In genomic region chr19:42035456-42036248, GRCm38 (mm10) we compare ENCODE assay signal across 8 mouse cellular contexts. TPM values are rescaled to one million over a fixed set of nuclear protein-coding genes. Genes with fewer than 3 reads are reported as not detected.
DNase-seq lines count a peak whose midpoint lies in the region; ATAC-seq and TF ChIP-seq lines count a peak whose summit lies in the region.

Ankrd2 (plus strand) TSS chr19:42036000.

- TF ChIP-seq POLR2A in bone marrow macrophage, adult 2 months (IDR thresholded peaks at IDR 0.05; ENCODE audit: borderline replicate concordance, low read depth, low read length), result no peak
- no peak for TF ChIP-seq POLR2A in embryonic fibroblast, embryonic 13.5 days (IDR thresholded peaks at IDR 0.05; ENCODE audit: low read depth, low read length)

- peaks cover 27% of the 10 kb centered on the region for H3K36me3 ChIP-seq in heart, embryonic 13.5 days
- H3K36me3 ChIP-seq in liver, embryonic 11.5 days (ENCODE audit: control insufficient read depth, insufficient read depth, low read length), result no peaks in the 10 kb centered on the region
- peaks cover 6% of the 10 kb centered on the region; the same call in 1 of the 2 replicates for H3K36me3 ChIP-seq in stomach, embryonic 14.5 days (ENCODE audit: control insufficient read depth, insufficient read depth, low read length)

- peak; percentile 52; the same call in 1 of the 2 replicates for TF ChIP-seq CTCF in bone marrow macrophage, adult 2 months (IDR thresholded peaks at IDR 0.05; ENCODE audit: low read depth, low read length)
- TF ChIP-seq CTCF in embryonic fibroblast, embryonic 13.5 days (IDR thresholded peaks at IDR 0.05; ENCODE audit: borderline replicate concordance, insufficient read depth, low read length), result peak; percentile 84

- no peak within 1 kb of the TSS for H3K4me2 ChIP-seq in heart, embryonic 13.5 days
- H3K4me2 ChIP-seq in liver, embryonic 11.5 days, result no peak within 1 kb of the TSS
- H3K4me2 ChIP-seq in stomach, embryonic 14.5 days (replicated peaks; ENCODE audit: low read depth, low read length), result no peak within 1 kb of the TSS

- no peak within 1 kb of the TSS for H3K27ac ChIP-seq in bone marrow macrophage, adult 2 months (ENCODE audit: insufficient read depth, low read depth, low read length)
- H3K27ac ChIP-seq in embryonic fibroblast, embryonic 13.5 days (ENCODE audit: insufficient read depth, low read length), result peak within 1 kb of the TSS; percentile 19; the same call in 1 of the 2 replicates
- no peak within 1 kb of the TSS for H3K27ac ChIP-seq in heart, embryonic 13.5 days (replicated peaks)
- H3K27ac ChIP-seq in liver, embryonic 11.5 days (ENCODE audit: low read depth, low read length), result no peak within 1 kb of the TSS
- H3K27ac ChIP-seq in stomach, embryonic 14.5 days (ENCODE audit: low read length), result no peak within 1 kb of the TSS

- H3K27me3 ChIP-seq in heart, embryonic 13.5 days (replicated peaks), result peaks cover 21% of the 10 kb centered on the region
- peaks cover 9% of the 10 kb centered on the region; the same call in 1 of the 2 replicates for H3K27me3 ChIP-seq in liver, embryonic 11.5 days (replicated peaks; ENCODE audit: control insufficient read depth, insufficient read depth, low read length)
- no peaks in the 10 kb centered on the region for H3K27me3 ChIP-seq in stomach, embryonic 14.5 days (ENCODE audit: control insufficient read depth, insufficient read depth, low read length)

- H3K4me3 ChIP-seq in bone marrow macrophage, adult 2 months (ENCODE audit: insufficient read depth, low read length), result no peak within 1 kb of the TSS
- no peak within 1 kb of the TSS for H3K4me3 ChIP-seq in embryonic fibroblast, embryonic 13.5 days (ENCODE audit: insufficient read depth, low read length)
- H3K4me3 ChIP-seq in heart, embryonic 13.5 days, result no peak within 1 kb of the TSS
- H3K4me3 ChIP-seq in liver, embryonic 11.5 days (ENCODE audit: low read depth, low read length), result no peak within 1 kb of the TSS
- H3K4me3 ChIP-seq in stomach, embryonic 14.5 days (ENCODE audit: low read depth, low read length), result no peak within 1 kb of the TSS

- ATAC-seq in heart, embryonic 13.5 days (ENCODE audit: extremely low read depth, insufficient number of reproducible peaks, low FRiP score, low TSS enrichment), result 0 out of 2 replicates have a peak, but pooled peaks have one; percentile 34
- peak; percentile 48 for ATAC-seq in liver, embryonic 11.5 days (replicated peaks; ENCODE audit: low FRiP score)
- ATAC-seq in stomach, embryonic 14.5 days (ENCODE audit: insufficient number of reproducible peaks, insufficient read depth, low FRiP score, low read depth), result peak; percentile 77; the same call in 1 of the 2 replicates

- peaks cover 12% of the 10 kb centered on the region for H3K4me1 ChIP-seq in bone marrow macrophage, adult 2 months (ENCODE audit: control insufficient read depth, insufficient read depth, low read length)
- H3K4me1 ChIP-seq in embryonic fibroblast, embryonic 13.5 days (ENCODE audit: control insufficient read depth, insufficient read depth, low read length), result peaks cover 5% of the 10 kb centered on the region
- peaks cover 24% of the 10 kb centered on the region for H3K4me1 ChIP-seq in heart, embryonic 13.5 days
- H3K4me1 ChIP-seq in liver, embryonic 11.5 days (replicated peaks; ENCODE audit: control insufficient read depth, insufficient read depth, low read length), result peaks cover 6% of the 10 kb centered on the region; the same call in 1 of the 2 replicates
- H3K4me1 ChIP-seq in stomach, embryonic 14.5 days (ENCODE audit: control insufficient read depth, insufficient read depth, low read length), result 0 out of 2 replicates have a peak, but pooled peaks cover 3% of the 10 kb centered on the region

- H3K9ac ChIP-seq in heart, embryonic 13.5 days, result no peak within 1 kb of the TSS
- no peak within 1 kb of the TSS for H3K9ac ChIP-seq in liver, embryonic 11.5 days (ENCODE audit: low read depth, low read length)
- no peak within 1 kb of the TSS for H3K9ac ChIP-seq in stomach, embryonic 14.5 days (replicated peaks; ENCODE audit: low read depth, low read length)

- 62% methylated on average over 19 of the region's 19 CpGs for WGBS in heart, embryonic 13.5 days
- 64% methylated on average over 19 of the region's 19 CpGs for WGBS in liver, embryonic 11.5 days
- WGBS in stomach, embryonic 14.5 days, result 64% methylated on average over 19 of the region's 19 CpGs

- DNase-seq in B cell, adult 2 months, result peak; percentile 77 to 80
- DNase-seq in kidney, postnatal 10 days, result peak; percentile 93
- peak; percentile 73 for DNase-seq in liver, embryonic 11.5 days (ENCODE audit: low spot score)
- peak; percentile 54 to 72 for DNase-seq in natural killer cell, adult 2 months (ENCODE audit: low spot score in 2 of 2)

- H3K9me3 ChIP-seq in heart, embryonic 13.5 days, result no peaks in the 10 kb centered on the region
- H3K9me3 ChIP-seq in liver, embryonic 11.5 days (ENCODE audit: control insufficient read depth, low read length), result no peaks in the 10 kb centered on the region
- H3K9me3 ChIP-seq in stomach, embryonic 14.5 days (ENCODE audit: control insufficient read depth, low read depth, low read length), result no peaks in the 10 kb centered on the region

RNA-seq across cellular contexts. Expression of gene Ankrd2, which starts in this region (rescaled TPM):
- not detected in 2 replicates for polyA plus RNA-seq in bone marrow macrophage, adult 2 months (2012; ENCODE audit: insufficient read depth, insufficient read length, missing spikeins)
- polyA plus RNA-seq in embryonic fibroblast, embryonic 13.5 days (2011; ENCODE audit: insufficient read length, low read depth, missing spikeins), result not detected in 2 replicates
- not detected in 2 replicates for polyA plus RNA-seq in heart, embryonic 13.5 days (2015; fragmentation: Nextera tagmentation; extraction: Ambion mirVana)
- polyA plus RNA-seq in liver, embryonic 11.5 days (2014; fragmentation: Nextera tagmentation; extraction: Ambion mirVana), result not detected in 2 replicates
- 0.30 TPM in 1 of 2 replicates, not detected in the other for polyA plus RNA-seq in stomach, embryonic 14.5 days (2014; fragmentation: Nextera tagmentation; extraction: Ambion mirVana)

Comparison
In these comparisons a context has a peak if more than half of its experiments do, and no peak if none do; other contexts are left out.
1. Peak in ATAC-seq in heart, embryonic 13.5 days; RNA of the gene not detected or under 1 TPM.
2. Peak in DNase-seq and ATAC-seq in liver, embryonic 11.5 days; RNA of the gene not detected or under 1 TPM.
3. Peak in ATAC-seq in stomach, embryonic 14.5 days; RNA of the gene not detected or under 1 TPM.